Mouse (Mus musculus) induced T-regulatory cell, adult 2 months (primary cell): ENCODE results near the gene Eno3.

Experiments
- DNase-seq: peaks from one replicate; pipeline ENCODE4 v3.0.0-alpha.2; 2012; ENCODE audit warnings: low read depth

The Eno3 gene

GRCm38 (mm10) chr11:70681897-70682581 is 25.0 kb downstream of the Eno3 start:
- DNase-seq: peak; percentile 81

DNA sequence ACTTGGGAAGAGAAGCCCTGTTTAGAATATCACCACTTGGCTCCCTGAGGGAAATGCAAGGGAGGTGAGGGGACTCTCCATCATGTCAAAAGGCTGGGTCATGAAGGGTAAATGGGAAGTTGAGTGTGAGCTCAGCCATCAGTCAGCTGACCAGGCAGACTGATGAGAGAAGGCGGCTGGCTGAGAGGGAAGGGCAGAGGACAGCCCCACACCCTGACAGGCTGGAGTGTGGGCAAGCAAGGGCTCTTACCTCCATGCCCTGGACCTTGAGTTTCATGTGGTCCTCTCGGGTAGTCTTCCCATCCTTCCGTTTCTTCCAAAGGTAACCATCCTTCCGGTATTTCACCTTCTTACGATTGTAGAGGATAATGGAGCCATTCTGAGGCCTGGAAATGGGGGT is 26.6 kb downstream of the Eno3 start:
- DNase-seq: no peak

DNA sequence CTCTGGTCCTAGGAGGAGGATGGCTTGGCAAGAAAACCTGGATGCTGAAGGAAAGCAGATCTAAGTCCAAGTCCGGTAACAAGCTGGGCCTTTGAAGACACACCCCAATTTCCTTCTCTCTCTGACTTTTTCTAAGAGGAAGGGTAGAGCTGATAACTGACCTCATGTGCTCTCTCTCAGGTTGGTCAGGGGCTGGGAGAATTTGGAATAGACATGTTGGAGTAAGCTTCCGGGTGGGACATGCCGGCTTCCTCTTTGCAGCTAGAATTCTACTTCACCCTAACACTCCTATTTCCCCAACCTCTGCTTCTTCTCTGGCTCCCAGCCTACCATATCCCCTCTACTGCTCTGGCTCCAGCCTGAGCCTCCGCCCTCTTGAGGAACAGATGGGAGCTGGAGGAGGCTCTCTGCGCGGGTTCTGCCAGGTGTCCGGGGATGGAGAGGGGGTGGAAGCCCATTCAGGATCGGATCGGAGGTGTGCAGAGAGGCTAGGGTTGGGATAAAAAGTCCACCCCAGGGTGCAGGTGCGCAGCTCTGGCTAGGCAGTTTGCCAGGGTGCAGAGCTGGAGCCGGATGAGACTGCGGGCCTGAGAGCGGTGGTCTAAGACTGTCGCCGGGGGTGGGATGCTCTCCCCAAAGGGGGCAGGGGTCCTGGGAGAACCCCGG is 30.0 kb downstream of the Eno3 start:
- no peak for DNase-seq

DNA sequence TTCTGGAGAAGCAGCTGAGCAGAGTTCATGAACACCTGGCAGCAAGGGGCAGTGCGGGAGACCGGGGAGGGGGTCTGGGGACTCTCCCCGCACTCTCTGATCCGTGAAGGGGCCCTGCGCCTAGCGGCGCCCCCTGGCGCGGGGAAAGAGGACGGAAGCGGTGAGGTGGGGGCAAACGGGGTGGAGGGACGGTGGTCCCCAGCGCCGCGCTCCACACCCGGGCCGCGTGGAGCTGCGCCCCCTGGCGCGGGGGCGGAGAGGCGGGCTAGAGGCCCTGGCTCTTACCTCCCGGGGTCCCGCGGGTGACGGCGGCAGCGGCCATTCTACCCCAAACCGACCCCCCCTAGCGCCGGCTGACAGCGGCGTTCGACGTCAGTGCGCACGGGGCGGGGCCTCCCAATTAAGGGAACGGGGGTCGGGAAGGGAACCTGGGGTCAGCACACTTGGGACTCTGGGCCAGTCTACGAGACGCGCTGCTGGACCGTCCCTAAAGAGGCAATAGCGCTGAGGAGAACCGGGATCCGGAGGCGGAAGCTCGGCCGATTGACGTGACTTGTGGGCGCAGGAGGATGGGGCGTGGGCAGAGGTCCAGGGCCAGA is 30.7 kb downstream of the Eno3 start, which contains the start of gene Camta2:
Gene Camta2, minus strand, starts transcription at position 505 of the 599 bp plus-strand sequence.
- peak; percentile 87 for DNase-seq

DNA sequence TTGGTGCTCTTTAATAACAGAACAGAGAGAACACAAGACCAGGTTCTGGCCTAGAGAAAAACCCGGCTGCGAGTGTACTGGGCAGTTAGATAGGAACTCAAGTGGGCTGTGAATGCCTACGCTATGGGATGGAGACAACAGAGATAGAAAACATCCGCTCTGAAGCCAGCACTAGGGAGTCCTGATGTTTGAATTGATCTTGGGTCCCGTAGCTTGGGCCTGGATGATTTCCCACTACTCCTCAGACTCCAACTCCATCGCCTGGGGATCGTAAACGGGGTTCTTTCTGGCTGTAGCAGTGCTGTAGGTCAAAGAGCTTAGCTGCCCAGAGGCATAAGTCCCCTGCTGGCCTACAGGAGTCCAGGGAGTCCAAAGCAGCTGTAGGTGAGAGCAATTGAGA is 31.4 kb downstream of the Eno3 start:
- no peak for DNase-seq

DNA sequence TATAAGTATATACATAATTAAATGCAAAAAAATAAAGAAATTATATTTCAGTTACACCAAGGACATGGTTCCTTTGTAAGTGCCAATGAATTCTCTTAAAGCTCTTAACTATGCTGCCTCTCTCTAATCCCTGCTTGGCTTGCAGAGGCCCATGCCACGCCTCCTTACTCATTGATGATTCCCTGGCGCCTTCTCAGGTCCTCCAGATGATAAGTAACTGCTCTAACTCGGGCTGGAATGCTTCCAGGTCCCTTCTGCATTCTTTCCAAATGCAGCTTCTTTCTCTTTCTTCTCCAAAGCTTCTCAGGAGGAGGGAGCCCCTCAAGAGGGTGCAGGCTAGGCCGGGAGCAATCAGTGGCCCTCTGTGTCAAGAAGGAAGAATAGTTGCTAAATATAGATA is 32.6 kb downstream of the Eno3 start:
- DNase-seq: no peak

- no peak for DNase-seq
Measured at GRCm38 (mm10) chr11:70693504-70693903, 36.5 kb downstream of the Eno3 start.

DNA sequence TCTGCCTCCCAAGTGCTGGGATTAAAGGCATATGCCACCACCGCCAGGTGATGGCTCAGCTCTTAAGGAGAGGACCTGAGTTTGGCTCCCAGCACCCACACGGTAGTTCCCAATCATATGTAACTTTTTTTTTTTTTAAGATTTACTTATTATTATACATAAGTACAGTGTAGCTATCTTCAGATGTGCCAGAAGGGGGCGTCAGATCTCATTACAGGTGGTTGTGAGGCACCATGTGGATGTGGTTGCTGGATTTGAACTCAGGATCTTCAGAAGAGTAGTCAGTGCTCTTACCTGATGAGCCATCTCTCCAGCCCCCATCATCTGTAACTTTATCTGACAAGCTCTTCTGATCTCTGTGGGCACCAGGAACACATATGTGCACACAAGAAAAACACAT is 40.4 kb downstream of the Eno3 start:
- DNase-seq: peak; percentile 59

GRCm38 (mm10) chr11:70699051-70699450 is 42.0 kb downstream of the Eno3 start:
- DNase-seq: no peak

DNA sequence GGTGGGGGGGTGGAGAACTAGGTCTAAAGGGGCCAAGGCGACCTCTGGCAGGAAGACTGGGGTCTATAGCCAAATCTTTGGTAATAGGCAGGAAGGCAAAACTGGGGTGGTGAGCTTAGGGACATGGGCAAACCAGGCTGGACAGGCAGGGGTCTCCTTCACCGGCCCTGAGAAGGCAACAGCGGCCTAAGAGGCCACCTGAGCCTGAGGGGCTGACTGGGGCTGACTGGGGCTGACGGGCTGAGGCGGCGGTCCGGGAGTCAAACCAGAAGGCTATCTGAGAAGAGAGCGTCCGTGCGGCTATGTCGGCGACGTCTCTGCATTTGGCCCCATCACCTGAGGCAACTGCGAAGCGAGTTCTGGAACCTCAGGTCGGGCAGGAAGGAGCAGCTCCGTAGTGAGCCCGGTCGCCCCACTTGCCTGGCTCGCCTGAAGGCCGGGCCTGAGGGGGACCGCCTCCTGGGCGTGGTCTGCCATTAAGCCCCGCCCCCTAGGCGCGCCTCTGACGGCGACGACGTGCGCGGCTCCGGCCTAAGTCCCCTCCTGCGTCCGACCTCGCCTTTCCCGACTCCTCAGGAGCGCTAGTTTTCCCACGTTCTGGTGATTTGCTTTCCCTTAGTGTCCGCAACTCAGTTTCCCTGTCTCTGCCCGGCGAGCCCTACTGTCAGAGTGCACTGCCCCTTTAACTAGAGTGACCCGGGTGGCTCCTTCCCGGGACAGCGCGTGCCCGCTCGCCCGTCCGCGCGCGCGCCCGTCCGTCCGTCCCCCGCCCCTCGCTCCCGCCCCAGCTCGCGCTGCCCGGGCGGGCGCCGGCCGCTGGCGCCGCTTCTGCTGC is 42.9 kb downstream of the Eno3 start, which contains the start of the genes Inca1 and Kif1c:
Gene Inca1, minus strand, starts transcription at position 434 of the 835 bp plus-strand sequence.
Gene Kif1c, plus strand, starts transcription at position 827 of the 835 bp plus-strand sequence.
- peak; percentile 95 for DNase-seq

GRCm38 (mm10) chr11:70700613-70701012 is 43.6 kb downstream of the Eno3 start:
- peak; percentile 72 for DNase-seq

DNA sequence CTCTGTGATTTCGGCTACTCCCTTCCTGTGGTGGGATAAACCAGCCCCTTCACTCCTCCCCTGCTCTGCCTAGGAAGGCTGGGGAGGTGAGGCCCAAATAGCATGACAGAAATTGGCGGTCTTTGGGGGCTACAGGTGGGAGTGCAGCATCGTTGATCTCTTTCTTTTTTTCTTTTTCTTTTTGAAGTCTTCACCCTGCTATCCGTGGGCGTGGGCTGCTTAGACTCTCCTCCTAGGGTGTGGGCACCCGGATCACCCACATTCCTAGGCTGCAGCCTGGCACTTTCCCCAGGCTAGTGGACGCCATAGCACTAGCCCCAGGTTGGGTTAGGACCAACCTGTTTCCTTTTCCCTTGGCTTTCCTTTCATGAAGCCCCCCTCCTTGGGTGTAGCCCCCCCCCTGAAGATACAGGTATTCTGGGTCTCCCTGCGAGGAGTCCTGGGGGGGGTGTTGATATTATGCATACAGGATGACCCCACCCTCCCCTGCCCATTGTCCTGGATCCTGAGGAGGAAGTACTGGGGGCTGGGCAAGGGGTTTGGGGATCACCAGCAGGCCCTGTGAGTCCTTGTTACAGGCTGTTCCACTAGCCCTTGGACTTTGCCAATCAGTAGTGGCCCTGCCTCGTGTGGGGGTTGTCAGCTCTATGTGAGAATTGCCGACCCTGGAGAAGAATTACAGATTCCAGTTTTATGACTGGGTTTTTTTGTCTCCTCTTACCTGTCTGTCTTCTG is 44.4 kb downstream of the Eno3 start:
- no peak for DNase-seq

DNA sequence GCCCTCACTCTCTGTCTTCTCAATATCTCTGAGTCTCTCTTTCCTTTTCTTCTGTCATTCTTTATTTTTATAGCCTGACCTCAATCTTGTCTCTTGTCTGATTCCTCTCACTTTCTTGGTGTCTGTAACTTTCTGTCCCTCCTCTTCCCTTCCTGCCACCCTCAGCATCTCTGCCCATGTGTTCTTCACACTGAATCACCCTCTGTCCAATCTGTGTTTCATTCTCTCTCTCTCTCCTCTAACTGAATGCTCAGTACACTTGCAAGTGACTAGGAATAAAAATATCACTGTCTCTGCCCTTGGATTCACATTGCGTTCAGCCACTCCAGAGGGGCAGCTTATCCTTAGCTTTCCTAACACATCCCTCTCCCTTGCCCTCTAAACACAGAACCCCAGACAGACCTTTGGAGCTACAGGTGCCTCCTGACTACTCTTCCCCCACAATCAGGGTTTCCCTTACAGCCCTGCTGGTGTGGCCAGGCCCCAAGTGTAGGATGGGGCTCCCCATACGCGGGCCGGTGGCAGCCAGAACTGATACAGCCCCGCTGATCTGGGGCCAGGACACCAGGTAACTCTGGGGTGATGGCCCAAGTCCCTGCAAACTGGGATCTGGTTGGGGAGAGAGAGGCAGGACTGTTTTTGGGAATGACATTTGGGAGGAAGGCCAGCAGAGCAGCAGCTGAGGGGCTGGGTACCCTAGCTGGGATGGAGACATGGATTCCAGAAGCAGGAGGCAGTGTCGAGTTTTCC is 45.2 kb downstream of the Eno3 start:
- no peak for DNase-seq

GRCm38 (mm10) chr11:70702781-70703180 is 45.8 kb downstream of the Eno3 start:
- no peak for DNase-seq

DNA sequence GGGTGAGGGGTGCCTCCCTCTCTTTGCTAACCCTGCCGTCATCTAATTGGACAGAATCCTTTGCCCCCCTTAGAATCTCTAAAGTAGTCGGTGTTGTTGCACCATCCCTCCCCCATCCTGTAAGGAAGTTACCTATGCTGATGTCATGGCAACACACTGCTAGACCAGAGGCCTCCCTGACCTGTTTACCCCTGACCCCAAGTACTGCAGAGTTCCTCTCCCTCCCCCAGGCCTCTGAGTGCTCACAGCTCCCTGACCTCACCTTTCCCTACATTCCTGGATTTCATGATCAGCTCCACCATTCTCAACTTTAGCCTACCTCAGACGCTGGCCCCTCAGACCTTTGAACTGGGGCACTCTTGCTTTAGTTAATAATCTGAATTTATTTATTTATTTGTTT is 49.1 kb downstream of the Eno3 start:
- DNase-seq: no peak

GRCm38 (mm10) chr11:70711026-70711425 is 54.0 kb downstream of the Eno3 start:
- DNase-seq: no peak
